Mouse (Mus musculus) liver, embryonic 11.5 days (tissue): Measurements from ENCODE around the gene Fbf1. TPM values are rescaled to one million over a fixed set of nuclear protein-coding genes. Genes with fewer than 3 reads are reported as not detected.
A peak's percentile ranks its signal among the peaks of the same experiment; 100 is the strongest.
"Not testable (repeated sequence)": the region's sequence is repeated elsewhere in the genome, so short reads cannot be mapped to it uniquely, and the experiment has no call there.

ENCODE experiments used
- ATAC-seq: fragments of 200-750 bp; cut with Nextera tagmentation; replicated peaks from 2 replicates; pipeline ENCODE4 v1.8.0; 2017; ENCODE audit warnings: moderate number of reproducible peaks, mild to moderate bottlenecking, moderate TSS enrichment, moderate library complexity; ENCODE audit not compliant: low FRiP score
- DNase-seq: peaks from one replicate; pipeline ENCODE4 v3.0.0-alpha.2; 2017; ENCODE audit warnings: low spot score
- H3K27ac ChIP-seq: fragments of 300-500 bp; sonication (generic); 2 replicates; pipeline ENCODE4 v1.5.1; 2014; ENCODE audit warnings: mild to moderate bottlenecking, low read depth, low read length, control low read depth
- H3K27me3 ChIP-seq: fragments of 300-500 bp; sonication (generic); replicated peaks from 2 replicates; pipeline ENCODE4 v1.6.1; 2014; ENCODE audit warnings: low read length, mixed read lengths; ENCODE audit not compliant: control insufficient read depth, insufficient read depth
- H3K36me3 ChIP-seq: fragments of 300-500 bp; sonication (generic); 2 replicates; pipeline ENCODE4 v1.6.1; 2014; ENCODE audit warnings: mild to moderate bottlenecking, low read length, moderate library complexity, mixed read lengths; ENCODE audit not compliant: control insufficient read depth, insufficient read depth
- H3K4me1 ChIP-seq: fragments of 300-500 bp; sonication (generic); replicated peaks from 2 replicates; pipeline ENCODE4 v1.6.1; 2014; ENCODE audit warnings: low read length, mixed read lengths; ENCODE audit not compliant: control insufficient read depth, insufficient read depth
- H3K4me2 ChIP-seq: fragments of 300-500 bp; sonication (generic); 2 replicates; pipeline ENCODE4 v1.6.1; 2014; ENCODE audit warnings: mild to moderate bottlenecking, control low read depth, moderate library complexity
- H3K4me3 ChIP-seq: fragments of 300-500 bp; sonication (generic); 2 replicates; pipeline ENCODE4 v1.5.1; 2014; ENCODE audit warnings: low read depth, low read length, control low read depth
- H3K9ac ChIP-seq: fragments of 300-500 bp; sonication (generic); 2 replicates; pipeline ENCODE4 v1.6.1; 2014; ENCODE audit warnings: low read depth, low read length, control low read depth
- H3K9me3 ChIP-seq: fragments of 300-500 bp; sonication (generic); 2 replicates; pipeline ENCODE4 v1.6.1; 2016; ENCODE audit warnings: low read length, inconsistent platforms, mixed read lengths; ENCODE audit not compliant: control insufficient read depth
- WGBS: fragments of 180-500 bp; shearing (Covaris S2); extraction: QIAGEN DNeasy Blood & Tissue Kit; methylation state at CpG from one replicate; pipeline ENCODE4 v1.1.7; 2014; 5-methylcytosine and 5-hydroxymethylcytosine counted together
- polyA plus RNA-seq: library from polyadenylated mRNA; unstranded; fragments of >200 nt; fragmentation: Nextera tagmentation; extraction: Ambion mirVana; gene quantifications from 2 replicates; pipeline ENCODE4 v1.2.1, GENCODE M21; 2014

Fbf1 gene
- polyA plus RNA-seq, 1 experiment from 2014 or later, result 20.1 TPM

- 41% methylated on average over 23 of the region's 23 CpGs for whole genome bisulfite sequencing
- ATAC-seq, result peak; percentile 61
- Histone ChIP-seq H3K4me1 (peaks cover 21% of the 10 kb centered on the region), H3K9me3 (no peaks in the 10 kb centered on the region), H3K4me2 (peak within 1 kb of the TSS; percentile 50), H3K4me3 (peak within 1 kb of the TSS; percentile 13; the same call in 1 of the 2 replicates), H3K27ac (peak within 1 kb of the TSS; percentile 16; the same call in 1 of the 2 replicates), H3K9ac (peak within 1 kb of the TSS; percentile 17; the same call in 1 of the 2 replicates), H3K27me3 (no peaks in the 10 kb centered on the region), H3K36me3 (peaks cover 22% of the 10 kb centered on the region)
- peak; percentile 67 for DNase-seq
Measured at GRCm38 (mm10) chr11:116127156-116127980, 40.6 kb downstream of the Fbf1 start, which contains the start of gene Trim47. TSS of gene Trim47 (minus strand) at chr11:116127210.

GRCm38 (mm10) chr11:116126261-116126660, 41.7 kb downstream of the Fbf1 start:
- H3K27me3 ChIP-seq, result no peaks in the 10 kb centered on the region
- WGBS, result 86% methylated on average over 15 of the region's 15 CpGs
- no peak overlapping the region for H3K4me2 ChIP-seq
- H3K4me3 ChIP-seq, result no peak overlapping the region
- no peak overlapping the region for H3K9ac ChIP-seq
- peaks cover 21% of the 10 kb centered on the region for H3K4me1 ChIP-seq
- no peak for ATAC-seq
- no peak overlapping the region for H3K27ac ChIP-seq
- H3K9me3 ChIP-seq, result no peaks in the 10 kb centered on the region
- DNase-seq, result no peak
- peaks cover 17% of the 10 kb centered on the region for H3K36me3 ChIP-seq

GRCm38 (mm10) chr11:116121731-116122245, 46.2 kb downstream of the Fbf1 start:
- peaks cover 17% of the 10 kb centered on the region for H3K36me3 ChIP-seq
- 88% methylated on average over 8 of the region's 8 CpGs for WGBS

GRCm38 (mm10) chr11:116117819-116118218, 50.1 kb downstream of the Fbf1 start:
- DNase-seq, result no peak
- H3K4me2 ChIP-seq, result no peak overlapping the region
- H3K27me3 ChIP-seq, result no peaks in the 10 kb centered on the region
- H3K36me3 ChIP-seq, result peaks cover 5% of the 10 kb centered on the region; the same call in 1 of the 2 replicates
- H3K4me3 ChIP-seq, result no peak overlapping the region
- no peaks in the 10 kb centered on the region for H3K4me1 ChIP-seq
- no peak overlapping the region for H3K27ac ChIP-seq
- no peaks in the 10 kb centered on the region for H3K9me3 ChIP-seq
- H3K9ac ChIP-seq, result no peak overlapping the region
- ATAC-seq, result no peak

More at GRCm38 (mm10) chr11:116121731-116122245, 46.2 kb downstream of the Fbf1 start:
- H3K4me3 ChIP-seq, H3K27me3 ChIP-seq, H3K4me1 ChIP-seq, H3K9ac ChIP-seq, ATAC-seq, H3K9me3 ChIP-seq, DNase-seq, H3K4me2 ChIP-seq, H3K27ac ChIP-seq: not testable (repeated sequence)

- H3K4me3 ChIP-seq, result no peak overlapping the region
- no peaks in the 10 kb centered on the region for H3K4me1 ChIP-seq
- H3K27ac ChIP-seq, result no peak overlapping the region
- H3K9me3 ChIP-seq, result no peaks in the 10 kb centered on the region
- DNase-seq (no peak), ATAC-seq (no peak; the same call in 1 of the 2 replicates)
- no peaks in the 10 kb centered on the region for H3K27me3 ChIP-seq
- H3K9ac ChIP-seq, result no peak overlapping the region
- no peak overlapping the region for H3K4me2 ChIP-seq
- 50% methylated on average over 12 of the region's 12 CpGs for WGBS
- H3K36me3 ChIP-seq, result no peaks in the 10 kb centered on the region
Measured at GRCm38 (mm10) chr11:116117241-116117640, 50.7 kb downstream of the Fbf1 start.

GRCm38 (mm10) chr11:116111611-116112203, 56.3 kb downstream of the Fbf1 start:
- ATAC-seq (no peak), DNase-seq (no peak)
- Histone ChIP-seq H3K27ac (no peak overlapping the region), H3K36me3 (no peaks in the 10 kb centered on the region), H3K9me3 (no peaks in the 10 kb centered on the region), H3K4me1 (peaks cover 21% of the 10 kb centered on the region), H3K27me3 (peaks cover 45% of the 10 kb centered on the region), H3K4me3 (no peak overlapping the region), H3K9ac (no peak overlapping the region), H3K4me2 (no peak overlapping the region)
- WGBS, result 83% methylated on average over 19 of the region's 19 CpGs

GRCm38 (mm10) chr11:116111067-116111466, 56.9 kb downstream of the Fbf1 start:
- ATAC-seq (no peak), DNase-seq (no peak)
- Histone ChIP-seq H3K36me3 (no peaks in the 10 kb centered on the region), H3K4me2 (no peak overlapping the region; the same call in none of the 2 replicates), H3K4me3 (no peak overlapping the region), H3K27ac (no peak overlapping the region), H3K9ac (no peak overlapping the region), H3K27me3 (peaks cover 49% of the 10 kb centered on the region), H3K4me1 (peaks cover 28% of the 10 kb centered on the region), H3K9me3 (no peaks in the 10 kb centered on the region)
- 76% methylated on average over 4 of the region's 4 CpGs for WGBS

GRCm38 (mm10) chr11:116110540-116110939, 57.4 kb downstream of the Fbf1 start:
- Histone ChIP-seq H3K4me2 (peak overlapping the region; percentile 81), H3K27me3 (peaks cover 50% of the 10 kb centered on the region), H3K4me3 (peak overlapping the region; percentile 59), H3K27ac (peak overlapping the region; percentile 38; the same call in 1 of the 2 replicates), H3K9ac (peak overlapping the region; percentile 59), H3K4me1 (peaks cover 32% of the 10 kb centered on the region), H3K36me3 (no peaks in the 10 kb centered on the region), H3K9me3 (no peaks in the 10 kb centered on the region)
- 23% methylated on average over 10 of the region's 10 CpGs for WGBS
- DNase-seq (no peak), ATAC-seq (no peak)
